Comparison of ENCODE assay signal across 8 mouse cellular contexts in the genomic region with DNA sequence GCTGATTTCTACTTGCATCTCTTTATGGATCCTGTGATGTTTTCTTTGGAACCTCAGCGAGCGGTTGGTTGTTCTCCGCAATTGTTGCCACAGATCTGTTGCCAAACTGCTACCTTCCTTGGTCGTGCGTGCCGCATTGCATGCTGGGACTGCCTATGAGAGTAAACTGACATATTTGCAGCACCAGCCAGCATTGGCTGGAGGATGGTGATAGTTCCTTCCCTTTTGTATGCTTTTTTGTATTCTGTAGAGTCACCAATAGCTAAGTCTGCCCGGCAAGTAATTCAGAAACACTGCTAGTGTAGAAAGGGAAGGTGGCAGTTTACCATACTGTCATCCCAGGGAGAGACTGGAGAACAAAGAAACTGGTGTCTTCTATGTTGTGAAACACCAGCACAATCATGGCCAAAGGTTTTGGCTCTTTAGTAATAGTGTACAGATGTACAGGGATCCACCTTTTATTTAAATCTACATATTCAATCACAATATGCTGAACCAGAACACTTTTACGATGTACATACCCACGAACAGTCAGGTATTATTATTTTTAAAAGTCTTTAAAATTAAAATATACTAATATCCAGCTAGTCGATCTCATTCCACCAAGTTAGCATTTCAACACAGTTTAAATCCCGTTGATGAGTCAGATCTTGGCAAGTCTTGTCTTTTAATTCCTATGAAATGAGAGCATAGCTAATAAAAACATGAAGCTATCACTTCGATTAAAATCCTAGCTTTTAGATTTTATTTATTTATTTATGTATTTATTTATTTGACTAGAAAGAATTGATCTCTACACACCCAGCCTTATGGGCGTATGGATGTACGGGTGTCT. TPM values are rescaled to one million over a fixed set of nuclear protein-coding genes. Genes with fewer than 3 reads are reported as not detected.
DNase-seq lines count a peak whose midpoint lies in the region; ATAC-seq lines count a peak whose summit lies in the region.

No protein-coding gene starts in this region.

- peak overlapping the region; percentile 66 for H3K9ac ChIP-seq in forebrain, embryonic 15.5 days (replicated peaks)
- H3K9ac ChIP-seq in hindbrain, embryonic 14.5 days: peak overlapping the region; percentile 91

- 0 out of 2 replicates have a peak, but pooled peaks have one; percentile 0 for ATAC-seq in forebrain, embryonic 15.5 days (replicated peaks)
- ATAC-seq in hindbrain, embryonic 14.5 days (ENCODE audit: low FRiP score): peak; percentile 3; the same call in 1 of the 2 replicates

- peak; percentile 63 for DNase-seq in 3134 (ENCODE audit: extremely low read depth, insufficient read length, low spot score)
- peak; percentile 92 for DNase-seq in brain, adult 2 months (ENCODE audit: low read depth, low spot score)
- no peak for DNase-seq in hindbrain, embryonic 14.5 days (ENCODE audit: low spot score)
- DNase-seq in left cerebral cortex, adult 8-10 months (ENCODE audit: low spot score in 2 of 2): peak; percentile 63 to 82
- DNase-seq in midbrain, embryonic 10.5 days (ENCODE audit: low spot score): no peak
- peak; percentile 43 for DNase-seq in testis, postnatal 10 days (ENCODE audit: low spot score)
- no peak for DNase-seq in ovary, postnatal 10 days (ENCODE audit: low spot score)

- no peaks in the 10 kb centered on the region for H3K27me3 ChIP-seq in forebrain, embryonic 15.5 days
- H3K27me3 ChIP-seq in hindbrain, embryonic 14.5 days (ENCODE audit: control insufficient read depth, insufficient read depth, low read length): no peaks in the 10 kb centered on the region
- no peaks in the 10 kb centered on the region for H3K27me3 ChIP-seq in midbrain, embryonic 10.5 days (ENCODE audit: low read depth, poor library complexity, severe bottlenecking)

- no peaks in the 10 kb centered on the region for H3K36me3 ChIP-seq in forebrain, embryonic 15.5 days
- H3K36me3 ChIP-seq in hindbrain, embryonic 14.5 days (replicated peaks; ENCODE audit: control insufficient read depth, insufficient read depth): no peaks in the 10 kb centered on the region
- no peaks in the 10 kb centered on the region for H3K36me3 ChIP-seq in midbrain, embryonic 10.5 days

- peak overlapping the region; percentile 99 for H3K27ac ChIP-seq in forebrain, embryonic 15.5 days (replicated peaks)
- H3K27ac ChIP-seq in hindbrain, embryonic 14.5 days: peak overlapping the region; percentile 100
- no peak overlapping the region; the same call in 1 of the 2 replicates for H3K27ac ChIP-seq in midbrain, embryonic 10.5 days (replicated peaks)

- 48% methylated on average over 14 of the region's 14 CpGs for WGBS in forebrain, embryonic 15.5 days
- WGBS in hindbrain, embryonic 14.5 days: 57% methylated on average over 14 of the region's 14 CpGs
- WGBS in midbrain, embryonic 10.5 days: 89% methylated on average over 14 of the region's 14 CpGs

- H3K4me3 ChIP-seq in forebrain, embryonic 15.5 days: peak overlapping the region; percentile 49
- peak overlapping the region; percentile 41 for H3K4me3 ChIP-seq in hindbrain, embryonic 14.5 days (replicated peaks; ENCODE audit: low read length)
- H3K4me3 ChIP-seq in midbrain, embryonic 10.5 days: peak overlapping the region; percentile 57

- H3K4me2 ChIP-seq in forebrain, embryonic 15.5 days (replicated peaks): peak overlapping the region; percentile 68
- peak overlapping the region; percentile 61 for H3K4me2 ChIP-seq in hindbrain, embryonic 14.5 days (replicated peaks)

- H3K4me1 ChIP-seq in forebrain, embryonic 15.5 days: peaks cover 41% of the 10 kb centered on the region
- peaks cover 23% of the 10 kb centered on the region for H3K4me1 ChIP-seq in hindbrain, embryonic 14.5 days (replicated peaks; ENCODE audit: control insufficient read depth, insufficient read depth, low read length)
- peaks cover 37% of the 10 kb centered on the region for H3K4me1 ChIP-seq in midbrain, embryonic 10.5 days

- no peaks in the 10 kb centered on the region for H3K9me3 ChIP-seq in forebrain, embryonic 15.5 days
- H3K9me3 ChIP-seq in hindbrain, embryonic 14.5 days (ENCODE audit: control insufficient read depth, low read length): no peaks in the 10 kb centered on the region
- H3K9me3 ChIP-seq in midbrain, embryonic 10.5 days (replicated peaks): no peaks in the 10 kb centered on the region

RNA-seq across cellular contexts. Expression of a gene that starts 41.4 kb away (rescaled TPM):
- polyA plus RNA-seq in forebrain, embryonic 15.5 days (2015; fragmentation: Nextera tagmentation; extraction: Ambion mirVana): not detected in 2 replicates
- not detected in 2 replicates for polyA plus RNA-seq in hindbrain, embryonic 14.5 days (2014; fragmentation: Nextera tagmentation; extraction: Ambion mirVana)
- total RNA-seq in left cerebral cortex, adult 8-10 months (2022): not detected
- polyA plus RNA-seq in midbrain, embryonic 10.5 days (2016; fragmentation: Nextera tagmentation; extraction: Ambion mirVana): not detected in 2 replicates

Comparison
In these comparisons a context has a peak if more than half of its experiments do, and no peak if none do; other contexts are left out.
1. DNase-seq: peak in 3134 (single experiment), brain, adult 2 months (single experiment), left cerebral cortex, adult 8-10 months (2 of 2) and testis, postnatal 10 days (single experiment); none in hindbrain, embryonic 14.5 days (single experiment), midbrain, embryonic 10.5 days (single experiment) and ovary, postnatal 10 days (single experiment).
2. Peak in every context shown above with its lines, with median percentiles within 50 percentile points of each other: H3K4me3 ChIP-seq.